Mouse (Mus musculus): ENCODE measurements around the gene Slirp. TPM values are rescaled to one million over a fixed set of nuclear protein-coding genes. Genes with fewer than 3 reads are reported as not detected.
"Not testable (repeated sequence)": the region's sequence is repeated elsewhere in the genome, so short reads cannot be mapped to it uniquely, and the experiment has no call there.

Slirp gene
- polyA plus RNA-seq, 1 experiment from 2014 or later = 269 TPM

GRCm38 (mm10) chr12:87443115-87443699, 489 bp upstream of the Slirp start:
- Histone ChIP-seq H3K4me2 (replicated peaks) (peak overlapping the region; percentile 82), H3K36me3 (peaks cover 42% of the 10 kb centered on the region), H3K27me3 (no peaks in the 10 kb centered on the region), H3K4me3 (peak overlapping the region; percentile 98), H3K27ac (peak overlapping the region; percentile 86), H3K9me3 (replicated peaks) (no peaks in the 10 kb centered on the region), H3K9ac (peak overlapping the region; percentile 95), H3K4me1 (peaks cover 22% of the 10 kb centered on the region)
- WGBS = under 1% methylated on average over 33 of the region's 33 CpGs
- ATAC-seq (ENCODE audit: low FRiP score) = peak; percentile 91

- Histone ChIP-seq H3K9ac (peak overlapping the region; percentile 95), H3K27me3 (no peaks in the 10 kb centered on the region), H3K4me2 (replicated peaks) (peak overlapping the region; percentile 82), H3K4me3 (peak overlapping the region; percentile 98), H3K4me1 (peaks cover 22% of the 10 kb centered on the region), H3K9me3 (replicated peaks) (no peaks in the 10 kb centered on the region), H3K27ac (no peak overlapping the region), H3K36me3 (peaks cover 45% of the 10 kb centered on the region)
- WGBS = 6% methylated on average over 16 of the region's 16 CpGs
- no peak; the same call in 1 of the 2 replicates for ATAC-seq (ENCODE audit: low FRiP score)
These were observed 515 bp downstream of the Slirp start for GRCm38 (mm10) chr12:87444211-87444610.

- WGBS = 91% methylated on average over 9 of the region's 9 CpGs
- Histone ChIP-seq H3K36me3 (peaks cover 74% of the 10 kb centered on the region), H3K27me3 (no peaks in the 10 kb centered on the region), H3K9me3 (replicated peaks) (no peaks in the 10 kb centered on the region), H3K4me2 (replicated peaks) (no peak overlapping the region), H3K4me3 (no peak overlapping the region), H3K9ac (no peak overlapping the region), H3K27ac (no peak overlapping the region), H3K4me1 (peaks cover 7% of the 10 kb centered on the region)
- ATAC-seq (ENCODE audit: low FRiP score) = no peak
These were observed 5.8 kb downstream of the Slirp start for GRCm38 (mm10) chr12:87449456-87449855.

- Histone ChIP-seq H3K27ac (no peak overlapping the region), H3K4me3 (no peak overlapping the region), H3K9me3 (replicated peaks) (no peaks in the 10 kb centered on the region), H3K36me3 (peaks cover 67% of the 10 kb centered on the region), H3K27me3 (no peaks in the 10 kb centered on the region), H3K4me2 (replicated peaks) (no peak overlapping the region), H3K9ac (no peak overlapping the region), H3K4me1 (no peaks in the 10 kb centered on the region)
- 91% methylated on average over 6 of the region's 6 CpGs for WGBS
- no peak for ATAC-seq (ENCODE audit: low FRiP score)
These were observed 21.1 kb downstream of the Slirp start for GRCm38 (mm10) chr12:87464678-87465297.

- Histone ChIP-seq H3K4me1 (peaks cover 14% of the 10 kb centered on the region), H3K27ac (no peak overlapping the region), H3K9ac (0 out of 2 replicates have a peak overlapping the region, but pooled peaks have one; percentile 83), H3K4me2 (replicated peaks) (peak overlapping the region; percentile 68), H3K36me3 (peaks cover 19% of the 10 kb centered on the region), H3K9me3 (replicated peaks) (no peaks in the 10 kb centered on the region), H3K27me3 (no peaks in the 10 kb centered on the region), H3K4me3 (peak overlapping the region; percentile 74)
- ATAC-seq (ENCODE audit: low FRiP score) = no peak
- WGBS = 75% methylated on average over 7 of the region's 7 CpGs
These were observed 26.8 kb downstream of the Slirp start for GRCm38 (mm10) chr12:87470263-87471136.

- peaks cover 19% of the 10 kb centered on the region for H3K36me3 ChIP-seq
- no peak for ATAC-seq (ENCODE audit: low FRiP score)
- no peaks in the 10 kb centered on the region for H3K9me3 ChIP-seq (replicated peaks)
- H3K4me2 ChIP-seq (replicated peaks) = peak overlapping the region; percentile 68
- whole genome bisulfite sequencing = under 1% methylated on average over 19 of the region's 19 CpGs
- H3K27ac ChIP-seq = peak overlapping the region; percentile 87
- peaks cover 14% of the 10 kb centered on the region for H3K4me1 ChIP-seq
- peak overlapping the region; percentile 74 for H3K4me3 ChIP-seq
- peak overlapping the region; percentile 83 for H3K9ac ChIP-seq
- no peaks in the 10 kb centered on the region for H3K27me3 ChIP-seq
These were observed 27.8 kb downstream of the Slirp start for GRCm38 (mm10) chr12:87471421-87471963.

- WGBS = 3% methylated on average over 44 of the region's 45 CpGs
- peak within 1 kb of the TSS; percentile 87 for H3K27ac ChIP-seq
- H3K27me3 ChIP-seq = no peaks in the 10 kb centered on the region
- peak within 1 kb of the TSS; percentile 74 for H3K4me3 ChIP-seq
- peak; percentile 96 for ATAC-seq (ENCODE audit: low FRiP score)
- H3K9me3 ChIP-seq (replicated peaks) = no peaks in the 10 kb centered on the region
- H3K4me2 ChIP-seq (replicated peaks) = peak within 1 kb of the TSS; percentile 68
- peaks cover 12% of the 10 kb centered on the region for H3K36me3 ChIP-seq
- peaks cover 14% of the 10 kb centered on the region for H3K4me1 ChIP-seq
- peak within 1 kb of the TSS; percentile 83 for H3K9ac ChIP-seq
These were observed 28.5 kb downstream of the Slirp start, which contains the start of gene Snw1 for GRCm38 (mm10) chr12:87471964-87472786. Gene Snw1 (minus strand): TSS chr12:87472274.

GRCm38 (mm10) chr12:87474756-87475155, 31.1 kb downstream of the Slirp start:
- H3K4me3 ChIP-seq = no peak overlapping the region
- no peaks in the 10 kb centered on the region for H3K36me3 ChIP-seq
- no peak overlapping the region for H3K9ac ChIP-seq
- WGBS = 81% methylated on average over 3 of the region's 3 CpGs
- no peaks in the 10 kb centered on the region for H3K27me3 ChIP-seq
- H3K27ac ChIP-seq = no peak overlapping the region
- H3K9me3 ChIP-seq (replicated peaks) = no peaks in the 10 kb centered on the region
- H3K4me1 ChIP-seq = peaks cover 14% of the 10 kb centered on the region
- no peak for ATAC-seq (ENCODE audit: low FRiP score)
- H3K4me2 ChIP-seq (replicated peaks) = no peak overlapping the region

- H3K4me2 ChIP-seq (replicated peaks); ATAC-seq (ENCODE audit: low FRiP score); H3K4me1 ChIP-seq; H3K9ac ChIP-seq; H3K27ac ChIP-seq; H3K9me3 ChIP-seq (replicated peaks); H3K36me3 ChIP-seq; H3K27me3 ChIP-seq; H3K4me3 ChIP-seq: not testable (repeated sequence)
- WGBS = 78% methylated on average over 5 of the region's 5 CpGs
These were observed 38.8 kb downstream of the Slirp start for GRCm38 (mm10) chr12:87482482-87482881.

- H3K27me3 ChIP-seq; H3K27ac ChIP-seq; H3K9me3 ChIP-seq (replicated peaks); H3K4me3 ChIP-seq; H3K36me3 ChIP-seq; ATAC-seq (ENCODE audit: low FRiP score); H3K9ac ChIP-seq; H3K4me2 ChIP-seq (replicated peaks); H3K4me1 ChIP-seq: not testable (repeated sequence)
- 67% methylated on average over 2 of the region's 2 CpGs for WGBS
These were observed 45.0 kb downstream of the Slirp start for GRCm38 (mm10) chr12:87488683-87489082.

- not testable (repeated sequence) for H3K27ac ChIP-seq; H3K4me2 ChIP-seq (replicated peaks); H3K4me1 ChIP-seq; H3K27me3 ChIP-seq; H3K9me3 ChIP-seq (replicated peaks); H3K36me3 ChIP-seq; ATAC-seq (ENCODE audit: low FRiP score); H3K9ac ChIP-seq; H3K4me3 ChIP-seq
- WGBS = 90% methylated on average over 3 of the region's 3 CpGs
These were observed 50.7 kb downstream of the Slirp start, which contains the start of gene Gm5788 for GRCm38 (mm10) chr12:87494421-87494820. Gene Gm5788 (plus strand): TSS chr12:87494721.
